ENCODE assay signal across 25 mouse cellular contexts in genomic region chr17:56271609-56272253, GRCm38 (mm10). TPM values are rescaled to one million over a fixed set of nuclear protein-coding genes. Genes with fewer than 3 reads are reported as not detected.
A peak's percentile ranks its signal among the peaks of the same experiment; 100 is the strongest.
DNase-seq lines count a peak whose midpoint lies in the region; ATAC-seq lines count a peak whose summit lies in the region.
"Had no signal": no experiment of that assay in that cellular context is flagged by ENCODE, and none has a peak within 500 bp of the region (broad histone marks: within the 10 kb centered on the region; RNA-seq: fewer than 3 reads in every experiment).

No protein-coding gene starts in this region.

- H3K4me2 ChIP-seq in hindbrain, embryonic 14.5 days (replicated peaks): no peak overlapping the region
- H3K4me2 ChIP-seq: embryonic facial prominence, embryonic 13.5 days; forebrain, embryonic 12.5 days; hindbrain, embryonic 15.5 days had no signal

- peaks cover 9% of the 10 kb centered on the region; the same call in 1 of the 2 replicates for H3K4me1 ChIP-seq in hindbrain, embryonic 14.5 days (replicated peaks; ENCODE audit: control insufficient read depth, insufficient read depth, low read length)

- H3K4me3 ChIP-seq in hindbrain, embryonic 14.5 days (replicated peaks; ENCODE audit: low read length): no peak overlapping the region
- H3K4me3 ChIP-seq: embryonic facial prominence, embryonic 13.5 days; forebrain, embryonic 12.5 days; hindbrain, embryonic 10.5 days; hindbrain, embryonic 15.5 days had no signal

- H3K27ac ChIP-seq in hindbrain, embryonic 14.5 days: no peak overlapping the region
- H3K27ac ChIP-seq: embryonic facial prominence, embryonic 13.5 days; forebrain, embryonic 12.5 days; hindbrain, embryonic 10.5 days; hindbrain, embryonic 15.5 days had no signal

- H3K9me3 ChIP-seq in hindbrain, embryonic 14.5 days (ENCODE audit: control insufficient read depth, low read length): no peaks in the 10 kb centered on the region
- H3K9me3 ChIP-seq: embryonic facial prominence, embryonic 13.5 days; forebrain, embryonic 12.5 days; hindbrain, embryonic 10.5 days; hindbrain, embryonic 15.5 days had no signal

- WGBS in hindbrain, embryonic 14.5 days: 89% methylated on average over 12 of the region's 12 CpGs

- peak; percentile 9 for DNase-seq in gastrocnemius, postnatal 14 days
- DNase-seq in gastrocnemius, postnatal 25 days: no peak
- peak; percentile 9 for DNase-seq in heart, postnatal 4 days
- no peak for DNase-seq in heart, adult 9 months (ENCODE audit: low spot score in 2 of 2)
- DNase-seq in testis, postnatal 10 days (ENCODE audit: low spot score): peak; percentile 49
- no peak for DNase-seq in testis, postnatal 14 days (ENCODE audit: low spot score)
- no peak for DNase-seq in hindbrain, embryonic 14.5 days (ENCODE audit: low spot score)
- DNase-seq: adrenal gland, postnatal 10 days; cerebellum, adult 11 months; cerebellum, adult 9-10 months; cerebellum, postnatal 36 days; gastrocnemius, postnatal 10 days had no signal

- intact Hi-C loops in gastrocnemius, postnatal 14 days (cut with DNase I; ENCODE audit: low total_unique reads): no loop called here

- ATAC-seq in hindbrain, embryonic 14.5 days (ENCODE audit: low FRiP score): no peak
- ATAC-seq: forebrain, embryonic 16.5 days had no signal

- H3K9ac ChIP-seq in hindbrain, embryonic 14.5 days: no peak overlapping the region
- H3K9ac ChIP-seq: embryonic facial prominence, embryonic 13.5 days; hindbrain, embryonic 15.5 days had no signal

- no peaks in the 10 kb centered on the region for H3K36me3 ChIP-seq in hindbrain, embryonic 14.5 days (replicated peaks; ENCODE audit: control insufficient read depth, insufficient read depth)
- H3K36me3 ChIP-seq: forebrain, embryonic 12.5 days; hindbrain, embryonic 15.5 days had no signal

- H3K27me3 ChIP-seq in hindbrain, embryonic 14.5 days (ENCODE audit: control insufficient read depth, insufficient read depth, low read length): no peaks in the 10 kb centered on the region
- H3K27me3 ChIP-seq: embryonic facial prominence, embryonic 13.5 days; forebrain, embryonic 12.5 days; hindbrain, embryonic 15.5 days had no signal

RNA-seq across cellular contexts. Expression of gene Ticam1, which starts 4.9 kb away (rescaled TPM):
- 1 to 10 TPM; 5.3 to 7.1 TPM for total RNA-seq in gastrocnemius, postnatal 14 days (2021)
- total RNA-seq in gastrocnemius, postnatal 25 days (2021): 1 to 10 TPM; 2.8 to 3.0 TPM
- 10 to 100 TPM; 10.3 to 10.8 TPM for total RNA-seq in heart, postnatal 4 days (2021)
- polyA plus RNA-seq in hindbrain, embryonic 14.5 days (2014; fragmentation: Nextera tagmentation; extraction: Ambion mirVana): 1.4 and 1.5 TPM in 2 replicates

RNA-seq across cellular contexts. Expression of gene Fem1a, which starts 15.1 kb away (rescaled TPM):
- total RNA-seq in gastrocnemius, postnatal 14 days (2021): 100 to 1,000 TPM; 101 to 117 TPM
- total RNA-seq in gastrocnemius, postnatal 25 days (2021): 100 to 1,000 TPM; 133 to 135 TPM
- total RNA-seq in heart, postnatal 4 days (2021): 10 to 100 TPM; 69.6 to 73.8 TPM
- 21.0 and 21.8 TPM in 2 replicates for polyA plus RNA-seq in hindbrain, embryonic 14.5 days (2014; fragmentation: Nextera tagmentation; extraction: Ambion mirVana)

RNA-seq across cellular contexts. Expression of gene Plin3, which starts 20.9 kb away (rescaled TPM):
- 10 to 100 TPM; 32.8 to 55.8 TPM for total RNA-seq in gastrocnemius, postnatal 14 days (2021)
- total RNA-seq in gastrocnemius, postnatal 25 days (2021): 10 to 100 TPM; 35.3 to 39.1 TPM
- total RNA-seq in heart, postnatal 4 days (2021): 10 to 100 TPM; 56.3 to 65.7 TPM
- polyA plus RNA-seq in hindbrain, embryonic 14.5 days (2014; fragmentation: Nextera tagmentation; extraction: Ambion mirVana): 13.9 and 16.4 TPM in 2 replicates

RNA-seq across cellular contexts. Expression of gene Arrdc5, which starts 28.4 kb away (rescaled TPM):
- not detected for total RNA-seq in gastrocnemius, postnatal 14 days (2021)
- total RNA-seq in gastrocnemius, postnatal 25 days (2021): not detected
- total RNA-seq in heart, postnatal 4 days (2021): not detected
- not detected in 2 replicates for polyA plus RNA-seq in hindbrain, embryonic 14.5 days (2014; fragmentation: Nextera tagmentation; extraction: Ambion mirVana)
- total RNA-seq: adrenal gland, postnatal 10 days; adrenal gland, postnatal 4 days; gastrocnemius, postnatal 10 days; granulocyte monocyte progenitor cell, adult 5-6 weeks; heart, postnatal 10 days; MEL had no signal
- polyA plus RNA-seq: brain, embryonic 14.5 days; C2C12; embryonic facial prominence, embryonic 13.5 days; forebrain, embryonic 12.5 days; forebrain, embryonic 16.5 days; frontal cortex, adult 2 months; heart, embryonic 14.5 days; hindbrain, embryonic 10.5 days; hindbrain, embryonic 15.5 days had no signal

RNA-seq across cellular contexts. Expression of gene Uhrf1, which starts 31.4 kb away (rescaled TPM):
- total RNA-seq in gastrocnemius, postnatal 14 days (2021): 1 to 10 TPM; 5.4 to 7.4 TPM
- 1 to 10 TPM; 2.6 to 2.7 TPM for total RNA-seq in gastrocnemius, postnatal 25 days (2021)
- 10 to 100 TPM; 71.8 to 76.7 TPM for total RNA-seq in heart, postnatal 4 days (2021)
- 14.1 and 15.9 TPM in 2 replicates for polyA plus RNA-seq in hindbrain, embryonic 14.5 days (2014; fragmentation: Nextera tagmentation; extraction: Ambion mirVana)

Comparison
In these comparisons a context has a peak if more than half of its experiments do, and no peak if none do; other contexts are left out.
1. DNase-seq: peak in gastrocnemius, postnatal 14 days (single experiment), heart, postnatal 4 days (single experiment) and testis, postnatal 10 days (single experiment); none in gastrocnemius, postnatal 25 days (single experiment), heart, adult 9 months (0 of 2), testis, postnatal 14 days (single experiment) and hindbrain, embryonic 14.5 days (single experiment).